Mouse (Mus musculus) heart, embryonic 15.5 days (tissue): Measurements from ENCODE around the gene Mmadhc. TPM values are rescaled to one million over a fixed set of nuclear protein-coding genes. Genes with fewer than 3 reads are reported as not detected.

Experiments used
- ATAC-seq: fragments of 200-750 bp; cut with Nextera tagmentation; replicated peaks from 2 replicates; pipeline ENCODE4 v1.8.0; 2017; ENCODE audit warnings: low read depth, moderate TSS enrichment; ENCODE audit not compliant: insufficient number of reproducible peaks, insufficient read depth, low FRiP score
- H3K27ac ChIP-seq: fragments of 300-500 bp; sonication (generic); 2 replicates; pipeline ENCODE4 v1.5.1; 2015; ENCODE audit warnings: mild to moderate bottlenecking, inconsistent platforms
- H3K27me3 ChIP-seq: fragments of 300-500 bp; sonication (generic); 2 replicates; pipeline ENCODE4 v1.6.1; 2015; ENCODE audit warnings: inconsistent platforms
- H3K36me3 ChIP-seq: fragments of 300-500 bp; sonication (generic); 2 replicates; pipeline ENCODE4 v1.6.1; 2015; ENCODE audit warnings: mild to moderate bottlenecking, inconsistent platforms
- H3K4me1 ChIP-seq: fragments of 300-500 bp; sonication (generic); replicated peaks from 2 replicates; pipeline ENCODE4 v1.6.1; 2015; ENCODE audit warnings: inconsistent platforms
- H3K4me2 ChIP-seq: fragments of 300-500 bp; sonication (generic); 2 replicates; pipeline ENCODE4 v1.6.1; 2015; ENCODE audit warnings: inconsistent platforms, mild to moderate bottlenecking, moderate library complexity
- H3K4me3 ChIP-seq: fragments of 300-500 bp; sonication (generic); 2 replicates; pipeline ENCODE4 v1.5.1; 2015; ENCODE audit warnings: mild to moderate bottlenecking, inconsistent platforms
- H3K9ac ChIP-seq: fragments of 300-500 bp; sonication (generic); 2 replicates; pipeline ENCODE4 v1.6.1; 2015; ENCODE audit warnings: mild to moderate bottlenecking, inconsistent platforms
- H3K9me3 ChIP-seq: fragments of 300-500 bp; sonication (generic); replicated peaks from 2 replicates; pipeline ENCODE4 v1.6.1; 2016; ENCODE audit warnings: inconsistent platforms
- WGBS: fragments of 180-500 bp; shearing (Covaris S2); methylation state at CpG from one replicate; pipeline ENCODE4 v1.1.7; 2015; ENCODE audit warnings: mixed read lengths; 5-methylcytosine and 5-hydroxymethylcytosine counted together
- polyA plus RNA-seq: library from polyadenylated mRNA; unstranded; fragments of >200 nt; fragmentation: Nextera tagmentation; extraction: Ambion mirVana; gene quantifications from 2 replicates; pipeline ENCODE4 v1.2.1, GENCODE M21; 2015

Mmadhc gene
- polyA plus RNA-seq: 119 and 127 TPM in 2 replicates

GRCm38 (mm10) chr2:50296109-50296986 lies at the start of gene Mmadhc:
TSS of gene Mmadhc (minus strand) at chr2:50296801.
- H3K9me3 ChIP-seq: no peaks in the 10 kb centered on the region
- H3K4me2 ChIP-seq: peak within 1 kb of the TSS; percentile 69
- H3K27me3 ChIP-seq: no peaks in the 10 kb centered on the region
- peak within 1 kb of the TSS; percentile 90 for H3K9ac ChIP-seq
- H3K4me3 ChIP-seq: peak within 1 kb of the TSS; percentile 86
- ATAC-seq: peak; percentile 97
- peaks cover 1% of the 10 kb centered on the region; the same call in 1 of the 2 replicates for H3K36me3 ChIP-seq
- peak within 1 kb of the TSS; percentile 95 for H3K27ac ChIP-seq
- WGBS: under 1% methylated on average over 58 of the region's 58 CpGs
- peaks cover 20% of the 10 kb centered on the region for H3K4me1 ChIP-seq

GRCm38 (mm10) chr2:50343598-50343997 lies 47.0 kb upstream of the Mmadhc start:
- no peak overlapping the region for H3K4me3 ChIP-seq
- H3K9ac ChIP-seq: no peak overlapping the region
- H3K4me1 ChIP-seq: no peaks in the 10 kb centered on the region
- no peak for ATAC-seq
- no peaks in the 10 kb centered on the region for H3K27me3 ChIP-seq
- WGBS: 73% methylated on average over 8 of the region's 8 CpGs
- no peak overlapping the region for H3K27ac ChIP-seq
- H3K9me3 ChIP-seq: no peaks in the 10 kb centered on the region
- no peaks in the 10 kb centered on the region for H3K36me3 ChIP-seq
- no peak overlapping the region for H3K4me2 ChIP-seq

DNA sequence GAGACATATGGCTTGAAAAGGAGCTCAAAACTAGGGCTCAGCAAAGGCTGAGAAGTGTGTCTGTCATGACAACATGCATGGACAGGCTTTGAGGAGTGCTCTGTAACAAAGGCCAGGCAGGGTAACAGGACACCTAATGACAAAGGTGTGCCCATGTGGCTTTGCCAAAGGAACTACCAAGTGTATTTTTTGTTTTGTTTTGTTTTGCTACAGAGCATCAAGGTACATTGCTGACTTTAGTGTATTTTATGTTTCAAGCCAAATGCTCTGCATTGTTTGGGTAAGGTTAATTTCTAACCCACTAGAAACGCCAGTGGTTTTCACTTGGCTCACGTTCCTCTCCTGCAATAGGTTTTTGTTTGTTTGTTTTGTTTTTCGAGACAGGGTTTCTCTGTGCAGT lies 42.5 kb upstream of the Mmadhc start:
- 71% methylated on average over 3 of the region's 3 CpGs for WGBS

DNA sequence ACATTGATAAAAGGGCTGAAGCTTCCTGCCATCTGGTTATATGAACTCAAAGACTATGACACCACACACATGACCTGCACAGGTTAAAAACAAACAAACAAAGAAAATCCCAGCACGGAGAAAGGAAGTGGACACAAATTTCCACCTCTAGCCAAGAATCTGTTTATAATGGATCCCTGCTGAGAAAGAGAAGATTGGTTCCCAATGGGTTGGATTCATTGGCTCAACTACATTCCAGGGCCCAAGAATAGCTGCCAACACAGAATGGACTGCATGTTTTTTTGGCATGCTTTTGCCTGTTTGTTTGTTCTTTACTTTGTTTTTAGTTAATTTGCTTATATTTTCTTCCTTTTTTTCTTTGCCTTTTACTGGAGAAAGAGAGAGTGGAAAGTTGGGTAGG lies 41.0 kb upstream of the Mmadhc start:
- Histone ChIP-seq H3K9me3 (no peaks in the 10 kb centered on the region), H3K36me3 (no peaks in the 10 kb centered on the region), H3K4me2 (no peak overlapping the region), H3K27ac (no peak overlapping the region), H3K4me3 (no peak overlapping the region), H3K4me1 (no peaks in the 10 kb centered on the region), H3K9ac (no peak overlapping the region), H3K27me3 (no peaks in the 10 kb centered on the region)
- 77% methylated on average over 1 of the region's 1 CpGs for WGBS
- ATAC-seq: no peak

More for the DNA sequence above, 42.5 kb upstream of the Mmadhc start:
- no peaks in the 10 kb centered on the region for H3K9me3 ChIP-seq
- H3K4me3 ChIP-seq: no peak overlapping the region
- H3K36me3 ChIP-seq: no peaks in the 10 kb centered on the region
- ATAC-seq: no peak
- H3K27me3 ChIP-seq: no peaks in the 10 kb centered on the region
- H3K4me1 ChIP-seq: no peaks in the 10 kb centered on the region
- H3K4me2 ChIP-seq: no peak overlapping the region
- no peak overlapping the region for H3K9ac ChIP-seq
- no peak overlapping the region for H3K27ac ChIP-seq

DNA sequence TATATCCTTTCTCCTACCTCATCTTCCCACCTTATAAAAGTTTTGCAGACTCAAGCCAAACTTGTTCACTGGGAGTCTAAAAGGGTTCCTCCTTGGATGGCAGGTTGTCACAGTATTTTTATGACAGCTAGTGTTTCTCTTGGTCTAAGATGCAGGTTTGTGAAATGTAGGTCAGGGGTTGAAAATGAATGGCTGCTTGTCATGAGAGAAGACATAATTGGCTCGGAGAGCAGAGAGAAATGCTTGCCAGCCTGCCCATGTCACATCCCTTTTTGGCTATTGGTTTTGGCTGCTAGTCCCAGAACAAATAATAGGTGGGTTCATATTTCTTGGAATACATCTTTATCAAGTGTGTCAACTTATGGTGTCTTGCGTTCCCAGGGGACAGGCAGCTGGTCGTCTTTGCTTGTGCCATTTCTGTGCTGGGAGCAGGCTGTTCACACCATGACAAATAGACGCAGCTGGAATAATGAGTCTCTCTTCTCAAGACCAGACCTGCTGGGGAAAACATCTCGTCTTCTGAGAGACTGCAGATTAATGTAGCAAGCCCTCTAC lies 35.2 kb upstream of the Mmadhc start:
- no peak overlapping the region for H3K4me2 ChIP-seq
- H3K9me3 ChIP-seq: no peaks in the 10 kb centered on the region
- H3K27ac ChIP-seq: no peak overlapping the region
- no peaks in the 10 kb centered on the region for H3K4me1 ChIP-seq
- no peak overlapping the region for H3K9ac ChIP-seq
- WGBS: 57% methylated on average over 5 of the region's 5 CpGs
- no peaks in the 10 kb centered on the region for H3K27me3 ChIP-seq
- no peak for ATAC-seq
- H3K36me3 ChIP-seq: no peaks in the 10 kb centered on the region
- no peak overlapping the region for H3K4me3 ChIP-seq

- 80% methylated on average over 4 of the region's 4 CpGs for WGBS
- no peak overlapping the region for H3K9ac ChIP-seq
- H3K27me3 ChIP-seq: no peaks in the 10 kb centered on the region
- H3K4me3 ChIP-seq: no peak overlapping the region
- ATAC-seq: no peak
- no peaks in the 10 kb centered on the region for H3K9me3 ChIP-seq
- no peaks in the 10 kb centered on the region for H3K4me1 ChIP-seq
- H3K36me3 ChIP-seq: no peaks in the 10 kb centered on the region
- no peak overlapping the region for H3K27ac ChIP-seq
- no peak overlapping the region for H3K4me2 ChIP-seq
These were observed 31.6 kb upstream of the Mmadhc start for GRCm38 (mm10) chr2:50328181-50328580.

- no peaks in the 10 kb centered on the region for H3K36me3 ChIP-seq
- no peaks in the 10 kb centered on the region for H3K27me3 ChIP-seq
- no peak overlapping the region for H3K27ac ChIP-seq
- 80% methylated on average over 7 of the region's 7 CpGs for WGBS
- H3K4me3 ChIP-seq: no peak overlapping the region
- no peaks in the 10 kb centered on the region for H3K9me3 ChIP-seq
- no peak overlapping the region for H3K4me2 ChIP-seq
- no peak overlapping the region for H3K9ac ChIP-seq
- no peak for ATAC-seq
- no peaks in the 10 kb centered on the region for H3K4me1 ChIP-seq
These were observed 28.2 kb upstream of the Mmadhc start for GRCm38 (mm10) chr2:50324799-50325198.

DNA sequence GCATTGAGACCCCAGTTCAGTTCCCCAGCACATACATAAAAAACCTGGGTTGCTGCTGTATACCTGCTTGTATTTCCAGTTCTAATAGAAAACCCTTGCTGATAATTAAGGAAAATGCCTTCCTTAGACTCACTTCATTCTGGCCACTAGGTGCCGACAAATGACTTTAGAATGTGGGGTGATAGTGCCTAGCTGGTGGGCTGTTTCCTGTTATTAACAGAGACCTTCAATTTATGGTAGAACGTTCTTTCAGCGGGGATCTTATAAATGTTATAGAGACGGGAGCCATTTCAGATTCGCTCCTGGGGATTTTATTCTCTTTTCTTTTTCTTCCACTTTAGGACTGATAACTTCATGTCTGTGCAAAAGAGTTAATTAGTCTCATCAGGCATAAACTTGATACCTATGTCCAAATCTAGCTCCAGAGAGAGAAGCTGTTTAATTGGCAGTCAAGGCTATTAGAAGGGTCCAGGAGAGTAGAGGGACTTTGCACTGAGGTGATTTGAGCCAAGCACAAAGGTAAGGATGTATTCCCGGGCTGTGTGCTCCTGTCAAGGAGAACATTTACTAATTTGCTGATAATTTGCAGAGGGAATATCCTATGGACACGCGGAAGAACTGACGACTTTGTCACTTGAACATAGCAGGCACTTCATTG lies 10.2 kb upstream of the Mmadhc start:
- 53% methylated on average over 9 of the region's 9 CpGs for WGBS
- ATAC-seq: no peak

DNA sequence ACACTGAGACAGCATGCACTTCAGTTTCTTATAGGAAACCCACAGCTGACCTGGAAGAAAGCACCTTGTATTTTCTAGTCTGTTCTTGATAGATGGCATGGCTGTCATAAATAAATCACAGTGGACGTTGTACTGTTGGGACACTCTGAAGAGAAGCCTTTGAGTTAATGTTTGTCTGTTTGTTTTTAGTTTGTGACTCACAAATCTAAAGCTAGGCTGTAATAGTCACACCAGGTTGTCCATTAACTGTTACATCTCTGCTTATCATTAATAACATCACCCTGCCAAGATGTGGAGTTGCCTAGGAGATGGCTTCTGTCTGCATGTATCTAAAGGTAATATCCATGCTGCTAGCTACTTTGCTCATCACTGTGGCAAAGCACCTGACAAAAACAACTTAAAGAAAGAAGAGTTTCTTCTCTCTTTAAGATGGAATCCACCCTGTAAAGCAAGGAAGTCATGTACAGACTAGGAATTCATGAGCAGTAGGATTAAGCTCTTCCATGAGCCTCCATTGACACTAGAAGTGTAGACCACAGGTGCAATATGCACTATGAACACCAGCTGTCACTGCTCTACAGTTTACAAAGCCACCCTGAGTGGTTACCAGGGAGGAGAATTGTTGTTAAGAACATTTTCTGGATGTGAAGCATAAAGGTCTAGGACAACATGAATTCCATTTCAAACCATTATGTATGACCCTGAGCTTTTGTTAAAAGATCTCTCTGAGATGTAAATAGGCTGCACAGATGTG lies 8.4 kb upstream of the Mmadhc start:
- Histone ChIP-seq H3K27ac (no peak overlapping the region), H3K27me3 (no peaks in the 10 kb centered on the region), H3K36me3 (no peaks in the 10 kb centered on the region), H3K9me3 (no peaks in the 10 kb centered on the region), H3K4me2 (no peak overlapping the region), H3K9ac (no peak overlapping the region), H3K4me3 (no peak overlapping the region), H3K4me1 (no peaks in the 10 kb centered on the region)
- ATAC-seq: no peak
- WGBS: 77% methylated on average over 1 of the region's 1 CpGs

More for the DNA sequence above, 10.2 kb upstream of the Mmadhc start:
- Histone ChIP-seq H3K36me3 (no peaks in the 10 kb centered on the region), H3K4me3 (no peak overlapping the region), H3K4me1 (no peaks in the 10 kb centered on the region), H3K27ac (no peak overlapping the region), H3K9me3 (no peaks in the 10 kb centered on the region), H3K9ac (no peak overlapping the region), H3K27me3 (no peaks in the 10 kb centered on the region), H3K4me2 (no peak overlapping the region)

DNA sequence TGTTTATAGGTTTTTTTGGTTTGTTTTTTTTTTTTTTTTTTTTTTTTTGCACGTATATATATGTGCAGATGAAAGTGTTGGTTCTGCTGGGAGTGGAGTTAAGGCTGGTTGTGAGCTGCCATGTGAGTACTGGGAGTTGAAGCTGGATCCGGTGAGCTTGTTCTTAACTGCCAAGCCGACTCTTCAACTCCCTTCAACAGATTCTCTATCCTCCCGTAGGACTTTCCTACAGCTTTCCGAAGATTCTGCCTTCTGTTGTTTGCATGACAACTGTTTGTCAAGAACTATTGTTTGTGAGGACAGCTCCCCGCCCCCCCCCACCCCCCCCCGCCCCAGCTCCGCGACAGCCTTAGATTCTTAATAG lies 368 bp upstream of the Mmadhc start:
- Histone ChIP-seq H3K4me1 (peaks cover 20% of the 10 kb centered on the region), H3K4me2 (peak overlapping the region; percentile 69), H3K27ac (peak overlapping the region; percentile 95; the same call in 1 of the 2 replicates), H3K9ac (0 out of 2 replicates have a peak overlapping the region, but pooled peaks have one; percentile 12), H3K9me3 (no peaks in the 10 kb centered on the region), H3K4me3 (peak overlapping the region; percentile 86), H3K36me3 (no peaks in the 10 kb centered on the region), H3K27me3 (no peaks in the 10 kb centered on the region)
- no peak for ATAC-seq
- WGBS: 2% methylated on average over 8 of the region's 9 CpGs

GRCm38 (mm10) chr2:50295562-50295961 lies 1.0 kb downstream of the Mmadhc start:
- no peaks in the 10 kb centered on the region for H3K27me3 ChIP-seq
- H3K36me3 ChIP-seq: peaks cover 9% of the 10 kb centered on the region
- WGBS: 26% methylated on average over 5 of the region's 5 CpGs
- no peaks in the 10 kb centered on the region for H3K9me3 ChIP-seq
- peaks cover 20% of the 10 kb centered on the region for H3K4me1 ChIP-seq
- H3K27ac ChIP-seq: no peak overlapping the region
- H3K9ac ChIP-seq: peak overlapping the region; percentile 60
- ATAC-seq: no peak
- peak overlapping the region; percentile 69 for H3K4me2 ChIP-seq
- H3K4me3 ChIP-seq: peak overlapping the region; percentile 86
